Mouse (Mus musculus) hindbrain, embryonic 11.5 days (tissue): ENCODE results near the gene Nop10. TPM values are rescaled to one million over a fixed set of nuclear protein-coding genes. Genes with fewer than 3 reads are reported as not detected.

Source experiments
- ATAC-seq: fragments of 200-750 bp; cut with Nextera tagmentation; 2 replicates; pipeline ENCODE4 v1.8.0; 2017; ENCODE audit warnings: mild to moderate bottlenecking, moderate TSS enrichment, moderate library complexity; ENCODE audit not compliant: low FRiP score
- DNase-seq: peaks from one replicate; pipeline ENCODE4 v3.0.0-alpha.2; 2015; ENCODE audit warnings: low spot score
- H3K27ac ChIP-seq: fragments of 300-500 bp; sonication (generic); 2 replicates; pipeline ENCODE4 v1.5.1; 2014; ENCODE audit warnings: mild to moderate bottlenecking, low read depth, low read length
- H3K27me3 ChIP-seq: fragments of 300-500 bp; sonication (generic); 2 replicates; pipeline ENCODE4 v1.6.1; 2014; ENCODE audit warnings: mild to moderate bottlenecking, low read length, moderate library complexity, mixed read lengths; ENCODE audit not compliant: control insufficient read depth, insufficient read depth
- H3K36me3 ChIP-seq: fragments of 300-500 bp; sonication (generic); 2 replicates; pipeline ENCODE4 v1.6.1; 2014; ENCODE audit warnings: mild to moderate bottlenecking, low read length, moderate library complexity, mixed read lengths; ENCODE audit not compliant: control insufficient read depth, insufficient read depth
- H3K4me1 ChIP-seq: fragments of 300-500 bp; sonication (generic); replicated peaks from 2 replicates; pipeline ENCODE4 v1.6.1; 2014; ENCODE audit warnings: low read length, mixed read lengths; ENCODE audit not compliant: control insufficient read depth, insufficient read depth
- H3K4me2 ChIP-seq: fragments of 300-500 bp; sonication (generic); replicated peaks from 2 replicates; pipeline ENCODE4 v1.6.1; 2014; ENCODE audit warnings: mild to moderate bottlenecking, low read depth, low read length
- H3K4me3 ChIP-seq: fragments of 300-500 bp; sonication (generic); 2 replicates; pipeline ENCODE4 v1.5.1; 2014; ENCODE audit warnings: low read depth, low read length
- H3K9ac ChIP-seq: fragments of 300-500 bp; sonication (generic); 2 replicates; pipeline ENCODE4 v1.6.1; 2014; ENCODE audit warnings: low read depth, low read length
- H3K9me3 ChIP-seq: fragments of 300-500 bp; sonication (generic); 2 replicates; pipeline ENCODE4 v1.6.1; 2016; ENCODE audit warnings: low read length; ENCODE audit not compliant: control insufficient read depth
- WGBS: fragments of 180-500 bp; shearing (Covaris S2); extraction: QIAGEN DNeasy Blood & Tissue Kit; methylation state at CpG from one replicate; pipeline ENCODE4 v1.1.7; 2014; 5-methylcytosine and 5-hydroxymethylcytosine counted together
- polyA plus RNA-seq: library from polyadenylated mRNA; unstranded; fragments of >200 nt; fragmentation: Nextera tagmentation; extraction: Ambion mirVana; gene quantifications from 2 replicates; pipeline ENCODE4 v1.2.1, GENCODE M21; 2014

Gene Nop10
- polyA plus RNA-seq, 1 experiment from 2014 or later: 148 TPM

- ATAC-seq (no peak), DNase-seq (no peak)
- no peaks in the 10 kb centered on the region for H3K9me3 ChIP-seq
- no peak within 1 kb of the TSS for H3K9ac ChIP-seq
- H3K27ac ChIP-seq: no peak within 1 kb of the TSS
- 75% methylated on average over 10 of the region's 10 CpGs for WGBS
- H3K4me2 ChIP-seq: no peak within 1 kb of the TSS
- no peaks in the 10 kb centered on the region for H3K27me3 ChIP-seq
- H3K4me1 ChIP-seq: no peaks in the 10 kb centered on the region
- no peak within 1 kb of the TSS for H3K4me3 ChIP-seq
- no peaks in the 10 kb centered on the region for H3K36me3 ChIP-seq
These were observed 2.3 kb upstream of the Nop10 start, which contains the start of gene Nutm1 for GRCm38 (mm10) chr2:112259241-112259962. TSS of gene Nutm1 (minus strand) at chr2:112259291.

GRCm38 (mm10) chr2:112262779-112263295, 1.1 kb downstream of the Nop10 start:
- no peaks in the 10 kb centered on the region for H3K27me3 ChIP-seq
- H3K4me1 ChIP-seq: no peaks in the 10 kb centered on the region
- H3K4me3 ChIP-seq: peak overlapping the region; percentile 56
- H3K27ac ChIP-seq: no peak overlapping the region
- ATAC-seq (no peak), DNase-seq (no peak)
- peak overlapping the region; percentile 60 for H3K4me2 ChIP-seq
- 33% methylated on average over 4 of the region's 4 CpGs for WGBS
- H3K36me3 ChIP-seq: no peaks in the 10 kb centered on the region
- H3K9ac ChIP-seq: peak overlapping the region; percentile 57
- no peaks in the 10 kb centered on the region for H3K9me3 ChIP-seq

- ATAC-seq (no peak), DNase-seq (no peak)
- Histone ChIP-seq H3K4me1 (no peaks in the 10 kb centered on the region), H3K27ac (no peak overlapping the region), H3K9me3 (no peaks in the 10 kb centered on the region), H3K4me3 (no peak overlapping the region), H3K4me2 (no peak overlapping the region), H3K9ac (no peak overlapping the region), H3K36me3 (no peaks in the 10 kb centered on the region), H3K27me3 (no peaks in the 10 kb centered on the region)
- 78% methylated on average over 4 of the region's 4 CpGs for WGBS
These were observed 2.6 kb downstream of the Nop10 start for GRCm38 (mm10) chr2:112264364-112264763.

- ATAC-seq (peak; percentile 95), DNase-seq (peak; percentile 92)
- Histone ChIP-seq H3K4me2 (peak within 1 kb of the TSS; percentile 86), H3K4me3 (peak within 1 kb of the TSS; percentile 71), H3K9ac (peak within 1 kb of the TSS; percentile 78), H3K4me1 (no peaks in the 10 kb centered on the region), H3K27ac (peak within 1 kb of the TSS; percentile 92), H3K9me3 (no peaks in the 10 kb centered on the region), H3K36me3 (no peaks in the 10 kb centered on the region), H3K27me3 (no peaks in the 10 kb centered on the region)
- under 1% methylated on average over 79 of the region's 85 CpGs for WGBS
These were observed 3.9 kb downstream of the Nop10 start, which contains the start of gene Slc12a6 for GRCm38 (mm10) chr2:112265448-112266241. TSS of gene Slc12a6 (plus strand) at chr2:112265825.

GRCm38 (mm10) chr2:112266242-112266592, 4.5 kb downstream of the Nop10 start, which contains the start of gene Gm21985:
TSS of gene Gm21985 (plus strand) at chr2:112266314.
- Histone ChIP-seq H3K4me2 (peak within 1 kb of the TSS; percentile 86), H3K4me1 (no peaks in the 10 kb centered on the region), H3K4me3 (peak within 1 kb of the TSS; percentile 71), H3K9me3 (no peaks in the 10 kb centered on the region), H3K27ac (peak within 1 kb of the TSS; percentile 92), H3K36me3 (no peaks in the 10 kb centered on the region), H3K9ac (peak within 1 kb of the TSS; percentile 78), H3K27me3 (no peaks in the 10 kb centered on the region)
- WGBS: 2% methylated on average over 11 of the region's 11 CpGs
- peak; percentile 50 for ATAC-seq
- DNase-seq: peak; percentile 60

GRCm38 (mm10) chr2:112266780-112267179, 5.1 kb downstream of the Nop10 start:
- peak overlapping the region; percentile 71 for H3K4me3 ChIP-seq
- no peaks in the 10 kb centered on the region for H3K9me3 ChIP-seq
- H3K27ac ChIP-seq: no peak overlapping the region
- DNase-seq (peak; percentile 20), ATAC-seq (no peak)
- H3K4me2 ChIP-seq: peak overlapping the region; percentile 86; the same call in 1 of the 2 replicates
- no peak overlapping the region for H3K9ac ChIP-seq
- H3K27me3 ChIP-seq: no peaks in the 10 kb centered on the region
- WGBS: 44% methylated on average over 10 of the region's 10 CpGs
- no peaks in the 10 kb centered on the region for H3K4me1 ChIP-seq
- no peaks in the 10 kb centered on the region for H3K36me3 ChIP-seq

GRCm38 (mm10) chr2:112267547-112268269, 6.0 kb downstream of the Nop10 start:
- no peak overlapping the region for H3K9ac ChIP-seq
- 86% methylated on average over 8 of the region's 8 CpGs for WGBS
- no peaks in the 10 kb centered on the region for H3K36me3 ChIP-seq
- no peak overlapping the region for H3K4me3 ChIP-seq
- DNase-seq (no peak), ATAC-seq (no peak)
- no peaks in the 10 kb centered on the region for H3K27me3 ChIP-seq
- no peaks in the 10 kb centered on the region for H3K4me1 ChIP-seq
- no peaks in the 10 kb centered on the region for H3K9me3 ChIP-seq
- no peak overlapping the region for H3K27ac ChIP-seq
- 0 out of 2 replicates have a peak overlapping the region, but pooled peaks have one; percentile 11 for H3K4me2 ChIP-seq

- Histone ChIP-seq H3K9me3 (no peaks in the 10 kb centered on the region), H3K4me1 (no peaks in the 10 kb centered on the region), H3K27me3 (no peaks in the 10 kb centered on the region), H3K4me2 (no peak overlapping the region), H3K4me3 (no peak overlapping the region), H3K9ac (no peak overlapping the region), H3K36me3 (no peaks in the 10 kb centered on the region), H3K27ac (no peak overlapping the region)
- ATAC-seq: no peak
- 90% methylated on average over 2 of the region's 2 CpGs for WGBS
- DNase-seq: no peak
These were observed 8.3 kb downstream of the Nop10 start for GRCm38 (mm10) chr2:112270011-112270410.
